26 mouse cellular contexts compared by ENCODE assay signal in the genomic region with DNA sequence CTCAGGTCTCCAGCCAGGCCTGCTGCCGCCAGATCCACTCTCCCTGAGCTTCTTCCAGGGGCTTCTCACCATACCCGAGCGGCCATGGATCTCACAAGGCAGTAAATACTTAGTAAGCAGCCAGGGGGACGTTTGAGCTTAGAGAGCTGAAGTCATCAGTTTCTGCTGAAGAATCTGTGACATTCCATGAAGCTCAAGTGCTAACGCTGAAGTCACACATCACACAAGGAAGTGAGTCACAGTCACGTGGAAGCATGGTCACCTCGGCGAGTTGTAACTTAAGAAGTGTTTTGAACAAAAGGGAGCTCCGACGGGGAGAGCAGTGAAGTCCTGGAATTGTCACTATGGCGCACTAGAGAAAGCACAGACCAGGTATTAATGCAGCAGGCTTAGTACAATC.
DNase-seq lines count a peak whose midpoint lies in the region; ATAC-seq lines count a peak whose summit lies in the region.
"Had no signal": no experiment of that assay in that cellular context is flagged by ENCODE, and none has a peak within 500 bp of the region (broad histone marks: within the 10 kb centered on the region; RNA-seq: fewer than 3 reads in every experiment).

No protein-coding gene starts in this region.

- no peaks in the 10 kb centered on the region for H3K27me3 ChIP-seq in intestine, embryonic 15.5 days (replicated peaks)
- H3K27me3 ChIP-seq: embryonic facial prominence, embryonic 15.5 days; heart, embryonic 13.5 days; hindbrain, embryonic 15.5 days; liver, embryonic 12.5 days; midbrain, embryonic 15.5 days had no signal

- H3K27ac ChIP-seq in intestine, embryonic 15.5 days: no peak overlapping the region
- H3K27ac ChIP-seq: embryonic facial prominence, embryonic 15.5 days; forebrain, embryonic 12.5 days; heart, embryonic 13.5 days; hindbrain, embryonic 15.5 days; kidney, postnatal 0 days; liver, embryonic 12.5 days; midbrain, embryonic 15.5 days had no signal

- H3K4me2 ChIP-seq in intestine, embryonic 15.5 days (replicated peaks): no peak overlapping the region
- H3K4me2 ChIP-seq: embryonic facial prominence, embryonic 15.5 days; forebrain, embryonic 12.5 days; heart, embryonic 13.5 days; hindbrain, embryonic 15.5 days; liver, embryonic 12.5 days; midbrain, embryonic 15.5 days had no signal

- 71% methylated on average over 11 of the region's 11 CpGs for WGBS in intestine, embryonic 15.5 days

- DNase-seq in lung, postnatal 36 days: peak; percentile 18
- DNase-seq in lung, postnatal 14 days: no peak
- peak; percentile 83 for DNase-seq in 416B (ENCODE audit: low read depth)
- DNase-seq in R1 (ENCODE audit: low read depth, low spot score): peak; percentile 38
- DNase-seq in yolk sac, embryonic 10.5 days (ENCODE audit: low spot score): peak; percentile 26
- DNase-seq in frontal cortex, postnatal 36 days (ENCODE audit: low spot score in 2 of 2): no peak
- DNase-seq: adrenal gland, postnatal 10 days; cerebellum, adult 11 months; cerebellum, adult 9-11 months; forebrain, postnatal 0 days; gastrocnemius, postnatal 10 days; heart, postnatal 10 days; kidney, adult 8-10 months; kidney, postnatal 4 days; left cerebral cortex, postnatal 4 days; liver, postnatal 0 days; right cerebral cortex, adult 18-20 months; spleen, adult 18-20 months had no signal

- ATAC-seq in intestine, embryonic 15.5 days: no peak
- ATAC-seq: forebrain, postnatal 0 days; liver, embryonic 12.5 days; liver, postnatal 0 days; midbrain, embryonic 15.5 days had no signal

- no peaks in the 10 kb centered on the region for H3K4me1 ChIP-seq in intestine, embryonic 15.5 days (replicated peaks)
- H3K4me1 ChIP-seq: embryonic facial prominence, embryonic 15.5 days; forebrain, embryonic 12.5 days; hindbrain, embryonic 15.5 days; liver, embryonic 12.5 days; midbrain, embryonic 15.5 days had no signal

- H3K4me3 ChIP-seq in intestine, embryonic 15.5 days (replicated peaks): no peak overlapping the region
- H3K4me3 ChIP-seq: embryonic facial prominence, embryonic 15.5 days; forebrain, embryonic 12.5 days; heart, embryonic 13.5 days; hindbrain, embryonic 15.5 days; liver, embryonic 12.5 days; midbrain, embryonic 15.5 days had no signal

- H3K36me3 ChIP-seq in intestine, embryonic 15.5 days: no peaks in the 10 kb centered on the region
- H3K36me3 ChIP-seq: embryonic facial prominence, embryonic 15.5 days; forebrain, embryonic 12.5 days; heart, embryonic 13.5 days; hindbrain, embryonic 15.5 days; liver, embryonic 12.5 days; midbrain, embryonic 15.5 days had no signal

- H3K9me3 ChIP-seq in intestine, embryonic 15.5 days: no peaks in the 10 kb centered on the region
- H3K9me3 ChIP-seq: embryonic facial prominence, embryonic 15.5 days; hindbrain, embryonic 15.5 days; liver, embryonic 12.5 days; midbrain, embryonic 15.5 days had no signal

- no peak overlapping the region for H3K9ac ChIP-seq in intestine, embryonic 15.5 days
- H3K9ac ChIP-seq: embryonic facial prominence, embryonic 15.5 days; forebrain, embryonic 12.5 days; forebrain, postnatal 0 days; heart, embryonic 13.5 days; hindbrain, embryonic 15.5 days; liver, embryonic 12.5 days; liver, postnatal 0 days; midbrain, embryonic 15.5 days had no signal

Comparison
In these comparisons a context has a peak if more than half of its experiments do, and no peak if none do; other contexts are left out.
1. DNase-seq: peak in lung, postnatal 36 days (single experiment), 416B (single experiment), R1 (single experiment) and yolk sac, embryonic 10.5 days (single experiment); none in lung, postnatal 14 days (single experiment) and frontal cortex, postnatal 36 days (0 of 2).